ENCODE assay signal across 11 mouse cellular contexts in the genomic region with DNA sequence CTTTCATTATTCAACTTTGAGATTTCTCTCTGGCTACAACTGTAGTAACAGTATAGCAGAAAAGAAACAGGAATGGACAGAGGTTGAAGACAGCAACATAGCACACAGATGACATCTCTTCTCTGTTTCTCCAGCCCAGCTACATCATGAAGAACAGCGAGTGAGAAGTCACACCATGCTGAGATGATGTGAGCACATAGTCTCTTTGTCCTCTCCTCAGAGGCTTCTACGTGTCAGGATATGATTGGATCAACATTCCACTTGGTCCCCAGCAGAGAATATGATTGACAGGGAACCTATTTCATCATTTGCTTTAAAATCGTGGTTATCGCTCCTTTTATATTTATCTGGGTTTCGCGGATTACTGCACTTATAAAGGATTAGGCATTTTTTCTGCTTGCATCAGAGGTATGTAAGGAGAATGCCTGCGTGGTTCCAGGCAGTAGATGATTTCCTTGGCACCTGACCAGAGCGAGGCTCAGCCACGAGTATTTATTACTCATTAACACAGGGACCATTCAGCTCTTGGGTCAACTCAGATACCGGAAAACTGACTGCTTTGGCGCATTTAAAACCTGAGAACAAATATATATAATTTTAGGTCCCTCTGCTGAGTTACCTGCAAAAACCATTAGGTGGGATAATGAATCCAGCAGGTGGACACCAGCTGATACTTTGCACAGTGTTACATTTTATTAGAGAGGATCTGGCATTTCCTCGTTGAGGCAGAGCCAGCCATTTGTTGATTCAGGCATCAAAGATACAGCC.
A peak's percentile ranks its signal among the peaks of the same experiment; 100 is the strongest.
DNase-seq lines count a peak whose midpoint lies in the region; ATAC-seq and TF ChIP-seq lines count a peak whose summit lies in the region.
"Had no signal": no experiment of that assay in that cellular context is flagged by ENCODE, and none has a peak within 500 bp of the region (broad histone marks: within the 10 kb centered on the region; RNA-seq: fewer than 3 reads in every experiment).

No protein-coding gene starts in this region.

- 54% methylated on average over 12 of the region's 12 CpGs for WGBS in lung, postnatal 0 days
- WGBS in hindbrain, embryonic 10.5 days = 86% methylated on average over 12 of the region's 12 CpGs

- no peaks in the 10 kb centered on the region for H3K9me3 ChIP-seq in lung, postnatal 0 days (ENCODE audit: low read length)
- H3K9me3 ChIP-seq in hindbrain, embryonic 10.5 days = no peaks in the 10 kb centered on the region
- H3K9me3 ChIP-seq: forebrain, embryonic 15.5 days had no signal

- no peak overlapping the region for H3K4me2 ChIP-seq in lung, postnatal 0 days (replicated peaks; ENCODE audit: low read depth, low read length)
- H3K4me2 ChIP-seq: forebrain, embryonic 15.5 days had no signal

- no peaks in the 10 kb centered on the region for H3K36me3 ChIP-seq in C2C12 (ENCODE audit: control insufficient read depth, insufficient read depth)
- H3K36me3 ChIP-seq in lung, postnatal 0 days (ENCODE audit: insufficient read depth, low read length) = no peaks in the 10 kb centered on the region
- H3K36me3 ChIP-seq in hindbrain, embryonic 10.5 days = no peaks in the 10 kb centered on the region
- H3K36me3 ChIP-seq: forebrain, embryonic 15.5 days had no signal

- peak; percentile 94 for ATAC-seq in lung, postnatal 0 days
- ATAC-seq: forebrain, embryonic 15.5 days; hindbrain, postnatal 0 days had no signal

- no peak overlapping the region for H3ac ChIP-seq in C2C12 (ENCODE audit: control insufficient read depth, insufficient read length, low read depth)

- no peaks in the 10 kb centered on the region for H3K79me3 ChIP-seq in C2C12 (ENCODE audit: low read depth)

- H3K79me2 ChIP-seq in C2C12 (ENCODE audit: control insufficient read depth, insufficient read depth) = no peaks in the 10 kb centered on the region

- TF ChIP-seq CTCF in C2C12 (IDR thresholded peaks at IDR 0.05; ENCODE audit: control insufficient read depth, insufficient read depth, insufficient read length) = no peak
- no peak for TF ChIP-seq CTCF in lung, postnatal 0 days (IDR thresholded peaks at IDR 0.05)

- H3K9ac ChIP-seq in lung, postnatal 0 days (replicated peaks; ENCODE audit: low read depth) = no peak overlapping the region
- H3K9ac ChIP-seq: forebrain, embryonic 15.5 days had no signal

- no peak overlapping the region for H3K27ac ChIP-seq in lung, postnatal 0 days (ENCODE audit: low read length)
- no peak overlapping the region for H3K27ac ChIP-seq in hindbrain, embryonic 10.5 days
- H3K27ac ChIP-seq: forebrain, embryonic 15.5 days; hindbrain, postnatal 0 days had no signal

- no peak overlapping the region for H3K4me3 ChIP-seq in C2C12 (ENCODE audit: insufficient read depth, poor library complexity, severe bottlenecking)
- no peak overlapping the region for H3K4me3 ChIP-seq in lung, postnatal 0 days (ENCODE audit: low read depth, low read length)
- no peak overlapping the region for H3K4me3 ChIP-seq in hindbrain, embryonic 10.5 days
- H3K4me3 ChIP-seq: forebrain, embryonic 15.5 days had no signal

- TF ChIP-seq EP300 in lung, postnatal 0 days (IDR thresholded peaks at IDR 0.05) = peak; percentile 82

- DNase-seq in gastrocnemius, postnatal 10 days = peak; percentile 22
- DNase-seq in gastrocnemius, adult 18-20 months (ENCODE audit: low spot score) = no peak
- DNase-seq in kidney, adult 9 months = peak; percentile 91
- peak; percentile 89 for DNase-seq in lung, postnatal 0 days (ENCODE audit: low spot score)
- no peak for DNase-seq in MN1 (ENCODE audit: low spot score)
- no peak for DNase-seq in hindbrain, embryonic 10.5 days (ENCODE audit: low spot score)
- no peak for DNase-seq in urinary bladder, postnatal 36 days (ENCODE audit: low spot score in 2 of 2)
- DNase-seq: embryo, embryonic 11 days had no signal

- H3K27me3 ChIP-seq in C2C12 (ENCODE audit: control insufficient read depth, insufficient read depth, insufficient read length) = no peaks in the 10 kb centered on the region
- no peaks in the 10 kb centered on the region for H3K27me3 ChIP-seq in lung, postnatal 0 days (replicated peaks; ENCODE audit: insufficient read depth, low read length)
- H3K27me3 ChIP-seq in hindbrain, embryonic 10.5 days (ENCODE audit: insufficient read depth, poor library complexity, severe bottlenecking) = no peaks in the 10 kb centered on the region
- H3K27me3 ChIP-seq: forebrain, embryonic 15.5 days had no signal

- H3K4me1 ChIP-seq in lung, postnatal 0 days (ENCODE audit: insufficient read depth, low read depth, low read length) = no peaks in the 10 kb centered on the region
- H3K4me1 ChIP-seq in hindbrain, embryonic 10.5 days (replicated peaks) = 0 out of 2 replicates have a peak, but pooled peaks cover 3% of the 10 kb centered on the region
- H3K4me1 ChIP-seq: forebrain, embryonic 15.5 days had no signal

TF ChIP-seq in C2C12, 6 proteins besides CTCF, POLR2A, EP300 and RAD21:
- peak; percentile 41 for TF ChIP-seq CEBPB (IDR thresholded peaks at IDR 0.05; ENCODE audit: low read depth)
- no peak for TF ChIP-seq MYOD1 (IDR thresholded peaks at IDR 0.05; ENCODE audit: control insufficient read depth, insufficient read length, low read depth)

Comparison
In these comparisons a context has a peak if more than half of its experiments do, and no peak if none do; other contexts are left out.
1. DNase-seq: peak in gastrocnemius, postnatal 10 days (single experiment), kidney, adult 9 months (single experiment) and lung, postnatal 0 days (single experiment); none in gastrocnemius, adult 18-20 months (single experiment), MN1 (single experiment), hindbrain, embryonic 10.5 days (single experiment) and urinary bladder, postnatal 36 days (0 of 2).